Mouse (Mus musculus): ENCODE measurements around the gene Slc15a4. TPM values are rescaled to one million over a fixed set of nuclear protein-coding genes. Genes with fewer than 3 reads are reported as not detected.

Slc15a4 gene
- polyA plus RNA-seq, 1 experiment from 2014 or later: 18.7 TPM

DNA sequence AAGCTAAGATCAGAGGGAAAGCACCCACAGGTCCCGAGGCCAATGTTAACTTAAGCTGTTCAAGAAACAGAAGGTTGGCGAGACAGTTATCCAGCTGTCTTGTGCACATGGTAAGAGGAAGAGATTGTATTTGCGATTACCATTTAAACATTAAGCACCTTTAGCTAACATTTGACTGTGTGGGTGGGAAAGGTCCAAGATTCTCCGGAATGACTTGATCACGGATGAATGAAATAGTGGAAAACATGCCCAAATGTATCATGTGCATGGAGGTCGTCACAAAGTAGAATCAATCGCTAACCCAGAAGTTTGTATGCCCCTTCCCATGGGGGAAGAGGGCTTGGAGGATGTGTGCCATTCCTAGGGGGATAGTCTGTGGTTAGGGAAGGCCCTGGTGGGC, 969 bp upstream of the Slc15a4 start:
- 90% methylated on average over 7 of the region's 7 CpGs for WGBS
- ATAC-seq (replicated peaks; ENCODE audit: insufficient number of reproducible peaks, low FRiP score, low TSS enrichment, low read depth): no peak

DNA sequence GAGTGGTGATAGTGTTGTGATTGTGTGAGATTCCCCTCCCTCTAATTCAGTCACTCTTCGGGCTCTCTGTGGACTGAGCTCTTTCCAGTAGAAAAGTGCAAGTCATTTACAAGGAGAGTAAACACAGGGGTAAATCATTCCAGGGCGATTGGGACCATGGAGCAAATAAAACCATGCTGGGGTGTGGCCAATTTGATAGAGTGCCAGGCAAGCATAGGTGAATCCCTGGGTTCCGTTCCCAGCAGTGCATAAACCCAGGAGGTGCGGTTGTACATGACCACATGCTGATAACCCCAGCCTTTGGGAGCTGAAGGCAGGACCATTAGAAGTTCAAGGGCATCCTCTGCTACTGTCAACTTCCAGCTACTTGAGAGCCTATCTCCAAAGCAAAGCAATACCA, 491 bp upstream of the Slc15a4 start:
- H3K27ac ChIP-seq (replicated peaks; ENCODE audit: low read depth, low read length): no peak overlapping the region
- peak overlapping the region; percentile 98; the same call in 1 of the 2 replicates for H3K4me2 ChIP-seq (ENCODE audit: low read depth, low read length)
- H3K4me3 ChIP-seq (ENCODE audit: low read depth, low read length): no peak overlapping the region
- H3K36me3 ChIP-seq (replicated peaks; ENCODE audit: control insufficient read depth, insufficient read depth, low read depth, low read length): no peaks in the 10 kb centered on the region
- H3K27me3 ChIP-seq (ENCODE audit: control insufficient read depth, insufficient read depth, low read length): no peaks in the 10 kb centered on the region; the same call in 1 of the 2 replicates
- H3K9me3 ChIP-seq (replicated peaks; ENCODE audit: control insufficient read depth, low read length): no peaks in the 10 kb centered on the region
- DNase-seq (ENCODE audit: low spot score): no peak
- ATAC-seq (replicated peaks; ENCODE audit: insufficient number of reproducible peaks, low FRiP score, low TSS enrichment, low read depth): no peak
- no peaks in the 10 kb centered on the region for H3K4me1 ChIP-seq (ENCODE audit: control insufficient read depth, insufficient read depth, low read length)
- no peak overlapping the region for H3K9ac ChIP-seq (replicated peaks; ENCODE audit: low read length)
- WGBS: 34% methylated on average over 4 of the region's 4 CpGs

More for the DNA sequence above, 969 bp upstream of the Slc15a4 start:
- Histone ChIP-seq H3K4me3 (ENCODE audit: low read depth, low read length) (no peak overlapping the region), H3K4me2 (ENCODE audit: low read depth, low read length) (no peak overlapping the region), H3K36me3 (replicated peaks; ENCODE audit: control insufficient read depth, insufficient read depth, low read depth, low read length) (no peaks in the 10 kb centered on the region), H3K9me3 (replicated peaks; ENCODE audit: control insufficient read depth, low read length) (no peaks in the 10 kb centered on the region), H3K27ac (replicated peaks; ENCODE audit: low read depth, low read length) (no peak overlapping the region), H3K4me1 (ENCODE audit: control insufficient read depth, insufficient read depth, low read length) (no peaks in the 10 kb centered on the region), H3K9ac (replicated peaks; ENCODE audit: low read length) (no peak overlapping the region), H3K27me3 (ENCODE audit: control insufficient read depth, insufficient read depth, low read length) (no peaks in the 10 kb centered on the region; the same call in 1 of the 2 replicates)
- DNase-seq (ENCODE audit: low spot score): no peak

DNA sequence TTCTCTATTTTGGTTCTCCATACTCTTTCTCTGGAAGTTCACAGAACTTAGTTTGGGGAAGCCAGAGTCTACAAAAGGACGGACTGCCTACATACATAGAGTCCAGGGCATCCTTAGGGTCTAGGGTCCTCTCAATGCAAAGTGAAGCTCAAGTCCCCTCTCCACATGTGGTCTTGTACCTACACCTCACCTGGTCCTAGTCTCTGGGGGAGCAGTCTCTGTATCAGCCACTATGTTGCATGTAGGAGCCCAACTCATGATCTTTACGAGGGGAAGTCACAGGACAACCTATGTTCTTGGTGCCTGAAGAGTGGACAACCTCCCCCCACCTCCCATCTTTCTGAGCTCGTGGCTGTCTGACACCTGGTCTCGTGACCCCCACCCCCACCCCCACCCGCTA, 1.0 kb downstream of the Slc15a4 start:
- H3K27me3 ChIP-seq (ENCODE audit: control insufficient read depth, insufficient read depth, low read length): no peaks in the 10 kb centered on the region; the same call in 1 of the 2 replicates
- H3K9ac ChIP-seq (replicated peaks; ENCODE audit: low read length): no peak overlapping the region; the same call in 1 of the 2 replicates
- peak overlapping the region; percentile 53 for H3K4me3 ChIP-seq (ENCODE audit: low read depth, low read length)
- H3K4me2 ChIP-seq (ENCODE audit: low read depth, low read length): peak overlapping the region; percentile 98
- whole genome bisulfite sequencing: 11% methylated on average over 5 of the region's 5 CpGs
- no peak for ATAC-seq (replicated peaks; ENCODE audit: insufficient number of reproducible peaks, low FRiP score, low TSS enrichment, low read depth)
- no peaks in the 10 kb centered on the region for H3K4me1 ChIP-seq (ENCODE audit: control insufficient read depth, insufficient read depth, low read length)
- H3K9me3 ChIP-seq (replicated peaks; ENCODE audit: control insufficient read depth, low read length): no peaks in the 10 kb centered on the region
- DNase-seq (ENCODE audit: low spot score): no peak
- H3K36me3 ChIP-seq (replicated peaks; ENCODE audit: control insufficient read depth, insufficient read depth, low read depth, low read length): no peaks in the 10 kb centered on the region
- no peak overlapping the region for H3K27ac ChIP-seq (replicated peaks; ENCODE audit: low read depth, low read length)

DNA sequence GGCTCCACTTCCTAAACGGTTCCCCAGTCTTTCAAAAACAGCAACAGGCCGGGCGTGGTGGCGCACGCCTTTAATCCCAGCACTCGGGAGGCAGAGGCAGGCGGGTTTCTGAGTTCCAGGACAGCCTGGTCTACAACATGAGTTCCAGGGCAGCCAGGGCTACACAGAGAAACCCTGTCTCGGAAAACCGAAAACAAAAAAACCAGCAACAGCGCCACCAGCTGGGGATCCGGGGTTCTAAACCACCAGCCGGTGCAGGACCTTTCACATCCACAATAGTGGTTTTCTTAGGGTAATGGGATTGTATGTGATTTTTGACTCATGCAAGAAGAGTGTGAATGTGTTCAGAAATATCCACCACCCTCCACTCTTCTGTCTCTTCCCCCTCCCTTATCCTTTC, 5.5 kb downstream of the Slc15a4 start:
- ATAC-seq (replicated peaks; ENCODE audit: insufficient number of reproducible peaks, low FRiP score, low TSS enrichment, low read depth) (no peak), DNase-seq (ENCODE audit: low spot score) (no peak)
- no peak overlapping the region for H3K4me3 ChIP-seq (ENCODE audit: low read depth, low read length)
- H3K36me3 ChIP-seq (replicated peaks; ENCODE audit: control insufficient read depth, insufficient read depth, low read depth, low read length): no peaks in the 10 kb centered on the region
- H3K9me3 ChIP-seq (replicated peaks; ENCODE audit: control insufficient read depth, low read length): no peaks in the 10 kb centered on the region
- WGBS: 87% methylated on average over 12 of the region's 12 CpGs
- no peak overlapping the region for H3K27ac ChIP-seq (replicated peaks; ENCODE audit: low read depth, low read length)
- no peaks in the 10 kb centered on the region; the same call in 1 of the 2 replicates for H3K27me3 ChIP-seq (ENCODE audit: control insufficient read depth, insufficient read depth, low read length)
- no peaks in the 10 kb centered on the region for H3K4me1 ChIP-seq (ENCODE audit: control insufficient read depth, insufficient read depth, low read length)
- no peak overlapping the region for H3K9ac ChIP-seq (replicated peaks; ENCODE audit: low read length)
- no peak overlapping the region for H3K4me2 ChIP-seq (ENCODE audit: low read depth, low read length)

DNA sequence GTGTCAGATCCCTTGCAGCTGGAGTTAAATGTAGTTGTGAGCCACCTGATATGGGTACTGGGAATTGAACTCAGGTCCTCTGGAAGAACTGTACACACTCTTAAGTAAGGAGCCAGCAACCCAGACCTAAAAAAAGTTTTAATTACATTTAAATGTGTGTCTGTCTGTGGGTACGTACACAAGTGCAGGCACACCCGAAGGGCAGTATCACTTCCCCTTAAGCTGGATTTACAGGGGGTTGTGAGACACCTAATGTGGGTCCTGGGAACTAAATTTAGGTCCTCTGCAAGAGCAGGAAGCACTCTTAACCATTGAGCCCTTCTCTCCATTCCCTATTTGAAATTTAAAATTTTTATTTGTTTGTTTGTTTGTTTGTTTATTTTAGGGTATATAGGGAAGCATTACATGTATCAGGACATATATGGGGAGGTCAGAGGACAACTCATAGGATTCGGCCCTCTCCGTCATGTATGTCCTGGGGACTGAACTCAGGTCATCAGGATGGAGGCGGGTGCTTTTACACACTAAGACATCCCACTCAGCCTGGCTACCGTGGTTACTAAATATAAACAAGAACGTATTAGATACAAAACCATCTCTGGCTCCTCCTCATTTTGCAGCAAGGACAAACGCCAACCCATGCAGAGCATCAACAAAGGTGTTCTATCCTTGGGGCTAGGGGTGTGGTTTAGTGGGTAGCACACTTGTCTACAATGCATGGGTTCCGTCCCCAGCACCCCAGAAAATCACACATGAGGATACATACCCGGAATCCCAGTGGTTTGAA, 8.1 kb downstream of the Slc15a4 start:
- ATAC-seq (replicated peaks; ENCODE audit: insufficient number of reproducible peaks, low FRiP score, low TSS enrichment, low read depth) (no peak), DNase-seq (ENCODE audit: low spot score) (no peak)
- H3K4me1 ChIP-seq (ENCODE audit: control insufficient read depth, insufficient read depth, low read length): no peaks in the 10 kb centered on the region
- no peaks in the 10 kb centered on the region for H3K36me3 ChIP-seq (replicated peaks; ENCODE audit: control insufficient read depth, insufficient read depth, low read depth, low read length)
- 80% methylated on average over 10 of the region's 10 CpGs for WGBS
- H3K4me2 ChIP-seq (ENCODE audit: low read depth, low read length): no peak overlapping the region
- H3K27ac ChIP-seq (replicated peaks; ENCODE audit: low read depth, low read length): no peak overlapping the region
- no peaks in the 10 kb centered on the region for H3K9me3 ChIP-seq (replicated peaks; ENCODE audit: control insufficient read depth, low read length)
- no peaks in the 10 kb centered on the region for H3K27me3 ChIP-seq (ENCODE audit: control insufficient read depth, insufficient read depth, low read length)
- H3K4me3 ChIP-seq (ENCODE audit: low read depth, low read length): no peak overlapping the region
- H3K9ac ChIP-seq (replicated peaks; ENCODE audit: low read length): no peak overlapping the region

DNA sequence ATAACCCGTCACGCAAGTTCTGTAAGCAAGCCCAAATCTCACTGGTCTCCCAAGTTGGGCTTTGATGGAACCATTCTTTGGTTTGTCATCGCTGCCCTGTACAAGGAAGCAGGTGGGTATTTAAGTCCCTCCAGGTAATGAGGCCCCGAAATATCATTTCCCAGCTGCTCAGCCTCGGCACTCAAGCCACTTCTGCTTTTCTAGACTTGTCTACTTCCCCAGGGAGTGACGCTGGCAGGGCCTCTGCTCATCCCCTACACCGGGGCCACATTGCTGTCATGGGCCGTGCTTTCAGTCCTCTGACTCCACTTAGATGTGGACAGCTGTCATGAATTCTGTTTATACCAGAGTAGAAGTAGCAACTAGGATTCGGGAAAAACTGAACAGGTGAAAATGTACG, 11.6 kb downstream of the Slc15a4 start:
- no peak overlapping the region for H3K9ac ChIP-seq (replicated peaks; ENCODE audit: low read length)
- H3K4me3 ChIP-seq (ENCODE audit: low read depth, low read length): no peak overlapping the region
- no peaks in the 10 kb centered on the region for H3K27me3 ChIP-seq (ENCODE audit: control insufficient read depth, insufficient read depth, low read length)
- H3K4me1 ChIP-seq (ENCODE audit: control insufficient read depth, insufficient read depth, low read length): no peaks in the 10 kb centered on the region; the same call in none of the 2 replicates
- ATAC-seq (replicated peaks; ENCODE audit: insufficient number of reproducible peaks, low FRiP score, low TSS enrichment, low read depth) (no peak), DNase-seq (ENCODE audit: low spot score) (no peak)
- no peak overlapping the region for H3K27ac ChIP-seq (replicated peaks; ENCODE audit: low read depth, low read length)
- H3K36me3 ChIP-seq (replicated peaks; ENCODE audit: control insufficient read depth, insufficient read depth, low read depth, low read length): no peaks in the 10 kb centered on the region
- H3K4me2 ChIP-seq (ENCODE audit: low read depth, low read length): no peak overlapping the region
- H3K9me3 ChIP-seq (replicated peaks; ENCODE audit: control insufficient read depth, low read length): no peaks in the 10 kb centered on the region
- WGBS: 83% methylated on average over 10 of the region's 10 CpGs

DNA sequence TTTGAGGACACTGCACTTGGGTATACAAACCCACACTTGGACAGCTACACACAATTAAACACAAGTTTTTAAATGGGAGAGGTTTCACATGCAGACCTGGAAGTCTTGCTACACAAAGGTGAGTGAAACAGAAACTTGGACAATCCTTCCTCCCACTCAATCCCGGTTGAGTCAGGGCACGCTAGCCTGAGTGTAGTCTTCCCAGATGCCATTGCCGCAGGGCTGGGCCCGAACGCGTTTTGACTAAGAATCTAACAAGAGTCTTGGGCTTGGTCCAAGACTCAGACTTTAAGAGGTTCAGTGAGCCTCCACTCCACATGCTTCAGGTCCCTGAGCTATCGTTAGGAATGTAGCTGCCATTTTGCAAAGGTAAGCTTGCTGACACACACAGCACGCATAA, 12.3 kb downstream of the Slc15a4 start:
- no peaks in the 10 kb centered on the region; the same call in none of the 2 replicates for H3K4me1 ChIP-seq (ENCODE audit: control insufficient read depth, insufficient read depth, low read length)
- H3K4me3 ChIP-seq (ENCODE audit: low read depth, low read length): no peak overlapping the region
- no peaks in the 10 kb centered on the region for H3K27me3 ChIP-seq (ENCODE audit: control insufficient read depth, insufficient read depth, low read length)
- ATAC-seq (replicated peaks; ENCODE audit: insufficient number of reproducible peaks, low FRiP score, low TSS enrichment, low read depth): no peak
- DNase-seq (ENCODE audit: low spot score): no peak
- H3K36me3 ChIP-seq (replicated peaks; ENCODE audit: control insufficient read depth, insufficient read depth, low read depth, low read length): no peaks in the 10 kb centered on the region
- no peak overlapping the region for H3K27ac ChIP-seq (replicated peaks; ENCODE audit: low read depth, low read length)
- H3K4me2 ChIP-seq (ENCODE audit: low read depth, low read length): no peak overlapping the region
- WGBS: 81% methylated on average over 8 of the region's 8 CpGs
- no peak overlapping the region for H3K9ac ChIP-seq (replicated peaks; ENCODE audit: low read length)
- H3K9me3 ChIP-seq (replicated peaks; ENCODE audit: control insufficient read depth, low read length): no peaks in the 10 kb centered on the region

DNA sequence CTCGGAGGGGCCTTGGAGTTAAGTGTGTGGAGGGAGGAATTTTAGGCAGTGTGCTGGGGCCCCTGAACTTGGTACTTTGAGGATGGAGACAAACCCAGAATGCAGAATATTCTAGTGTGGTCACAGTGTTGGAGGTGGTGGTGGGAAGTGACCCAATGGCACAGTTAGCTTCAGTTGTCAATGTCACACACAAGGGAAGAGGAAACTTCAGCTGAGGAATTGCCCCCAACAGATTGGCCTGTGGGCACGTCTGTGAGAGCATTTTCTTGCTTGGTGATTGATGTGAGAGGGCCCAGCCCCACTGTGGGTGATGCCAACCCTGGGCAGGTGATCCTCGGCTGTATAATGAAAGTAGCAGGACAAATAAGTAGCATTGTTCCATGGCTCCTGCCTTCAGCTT, 13.9 kb downstream of the Slc15a4 start:
- H3K4me3 ChIP-seq (ENCODE audit: low read depth, low read length): no peak overlapping the region
- no peak overlapping the region for H3K4me2 ChIP-seq (ENCODE audit: low read depth, low read length)
- no peaks in the 10 kb centered on the region for H3K27me3 ChIP-seq (ENCODE audit: control insufficient read depth, insufficient read depth, low read length)
- H3K4me1 ChIP-seq (ENCODE audit: control insufficient read depth, insufficient read depth, low read length): no peaks in the 10 kb centered on the region; the same call in none of the 2 replicates
- DNase-seq (ENCODE audit: low spot score): no peak
- H3K36me3 ChIP-seq (replicated peaks; ENCODE audit: control insufficient read depth, insufficient read depth, low read depth, low read length): no peaks in the 10 kb centered on the region
- H3K9me3 ChIP-seq (replicated peaks; ENCODE audit: control insufficient read depth, low read length): no peaks in the 10 kb centered on the region
- H3K27ac ChIP-seq (replicated peaks; ENCODE audit: low read depth, low read length): no peak overlapping the region
- no peak overlapping the region for H3K9ac ChIP-seq (replicated peaks; ENCODE audit: low read length)
- no peak for ATAC-seq (replicated peaks; ENCODE audit: insufficient number of reproducible peaks, low FRiP score, low TSS enrichment, low read depth)
- 77% methylated on average over 3 of the region's 3 CpGs for WGBS
